Mouse (Mus musculus): ENCODE data around the gene Tkfc.

Gene Tkfc

DNA sequence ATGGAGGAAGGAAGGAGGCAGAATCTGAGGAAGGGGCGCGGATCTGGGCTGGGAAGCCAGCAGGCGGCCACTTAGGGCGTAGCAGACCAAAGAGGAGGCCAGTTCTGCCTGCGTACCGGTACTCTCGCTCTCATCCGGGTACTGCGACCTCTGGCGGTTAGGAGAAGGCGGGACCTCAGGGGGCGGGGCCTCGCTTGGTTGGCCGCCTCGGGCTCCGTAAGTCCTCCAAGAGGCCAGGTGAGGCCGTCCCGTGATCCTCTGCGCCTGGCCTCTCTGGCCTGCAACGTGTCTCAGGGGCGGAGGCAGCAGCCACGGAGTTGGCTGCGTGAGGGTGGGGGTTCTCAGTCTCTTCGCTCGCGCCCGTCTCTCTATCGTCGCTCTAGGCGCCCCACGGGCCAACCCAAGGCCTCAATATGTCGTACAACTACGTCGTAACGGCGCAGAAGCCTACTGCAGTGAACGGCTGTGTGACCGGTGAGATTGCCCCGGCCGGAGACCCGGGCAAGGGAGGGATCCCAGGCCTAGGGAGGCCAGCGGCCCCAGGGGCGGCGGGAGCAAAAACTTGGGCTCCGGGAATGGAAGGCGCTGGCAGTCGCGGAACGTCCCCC is at the start of gene Tkfc, which contains the start of gene Ddb1:
Gene Tkfc (minus strand): TSS at position 362 of the 608 bp plus-strand sequence.
Gene Ddb1 (plus strand): TSS at position 35 of the 608 bp plus-strand sequence.
- no peak for TF ChIP-seq CTCF (conservative IDR thresholded peaks at IDR 0.05; ENCODE audit: low read length)
- no peak for TF ChIP-seq POU5F1 (IDR thresholded peaks at IDR 0.05; ENCODE audit: borderline replicate concordance, low read length)
- no peak for TF ChIP-seq NANOG (IDR thresholded peaks at IDR 0.05; ENCODE audit: borderline replicate concordance, low read length)
- peaks cover 49% of the 10 kb centered on the region for H3K36me3 ChIP-seq (ENCODE audit: insufficient read depth, low read length)
- H3K4me1 ChIP-seq (replicated peaks; ENCODE audit: low read depth, low read length): peaks cover 81% of the 10 kb centered on the region
- no peaks in the 10 kb centered on the region for H3K9me3 ChIP-seq (ENCODE audit: low read length)
- H3K4me3 ChIP-seq (replicated peaks; ENCODE audit: low read length): peak within 1 kb of the TSS; percentile 99
- no peaks in the 10 kb centered on the region for H3K27me3 ChIP-seq (ENCODE audit: insufficient read depth, low read length)

DNA sequence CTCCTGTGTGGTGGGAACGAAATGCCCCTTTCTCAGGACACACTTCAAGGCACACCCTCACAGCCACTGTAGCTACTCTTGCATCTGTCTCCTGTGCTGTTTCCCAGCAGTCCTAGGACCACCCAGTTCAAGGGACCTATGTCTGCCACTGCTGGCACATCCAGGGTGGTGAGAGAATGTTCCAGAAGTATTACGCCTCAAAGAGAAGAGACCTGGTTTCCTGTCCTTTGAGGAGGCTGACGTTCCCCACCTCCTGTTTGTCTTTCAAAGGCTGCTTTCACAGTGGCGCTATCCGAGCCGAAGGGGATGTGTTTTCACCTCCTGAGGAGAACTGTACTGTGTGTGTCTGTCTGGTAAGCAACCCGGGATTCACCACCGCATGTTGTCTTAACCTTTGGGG is 42.7 kb upstream of the Tkfc start:
- Histone ChIP-seq H3K27me3 (ENCODE audit: insufficient read depth, low read length) (peaks cover 65% of the 10 kb centered on the region), H3K4me3 (replicated peaks; ENCODE audit: low read length) (no peak overlapping the region), H3K36me3 (ENCODE audit: insufficient read depth, low read length) (no peaks in the 10 kb centered on the region), H3K4me1 (replicated peaks; ENCODE audit: low read depth, low read length) (peaks cover 11% of the 10 kb centered on the region), H3K9me3 (ENCODE audit: low read length) (no peaks in the 10 kb centered on the region)
- TF ChIP-seq POU5F1 (IDR thresholded peaks at IDR 0.05; ENCODE audit: borderline replicate concordance, low read length) (no peak), NANOG (IDR thresholded peaks at IDR 0.05; ENCODE audit: borderline replicate concordance, low read length) (no peak), CTCF (conservative IDR thresholded peaks at IDR 0.05; ENCODE audit: low read length) (no peak)

- H3K36me3 ChIP-seq (ENCODE audit: insufficient read depth, low read length): no peaks in the 10 kb centered on the region
Measured at GRCm38 (mm10) chr19:10645616-10646015, 40.2 kb upstream of the Tkfc start.

DNA sequence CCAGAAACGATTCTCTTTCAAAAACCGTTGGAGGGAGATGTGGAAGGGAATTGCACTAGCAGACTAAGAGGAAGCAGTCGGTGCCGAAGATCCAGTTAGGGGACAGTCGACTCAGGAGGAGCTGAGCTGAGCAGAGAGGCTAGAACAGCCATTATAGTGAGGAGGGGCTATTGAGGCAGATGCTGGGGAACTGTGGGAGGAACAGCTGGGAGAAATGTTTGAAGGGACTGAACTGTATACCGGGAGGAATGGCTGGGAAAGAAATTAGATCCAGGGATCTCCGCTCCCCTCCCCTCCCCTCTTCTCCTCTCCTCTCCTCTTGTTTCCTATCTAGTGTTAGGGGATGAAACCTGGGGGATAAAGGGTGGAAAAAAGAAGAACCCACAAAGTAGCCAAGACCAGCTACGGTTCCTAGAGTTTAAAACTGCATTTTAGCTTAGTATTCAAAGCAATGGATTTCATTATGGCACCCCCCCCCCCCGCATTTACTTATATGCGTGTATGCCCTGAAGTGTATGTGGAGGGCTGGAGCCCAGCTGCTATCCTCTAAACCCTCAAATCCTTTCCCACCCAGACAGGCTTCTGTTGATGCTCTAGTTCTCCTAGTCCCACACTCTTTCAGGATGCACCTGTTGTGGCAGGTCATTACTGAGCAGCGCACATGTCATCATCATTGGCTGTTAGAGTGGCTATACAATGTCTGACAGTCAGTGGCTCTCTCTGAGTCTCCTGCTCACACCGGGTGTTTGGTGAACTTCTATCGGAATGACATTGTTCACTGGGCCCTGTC is 35.3 kb upstream of the Tkfc start:
- peaks cover 13% of the 10 kb centered on the region for H3K4me1 ChIP-seq (replicated peaks; ENCODE audit: low read depth, low read length)
- H3K9me3 ChIP-seq (ENCODE audit: low read length): no peaks in the 10 kb centered on the region
- H3K4me3 ChIP-seq (replicated peaks; ENCODE audit: low read length): no peak overlapping the region
- no peak for TF ChIP-seq NANOG (IDR thresholded peaks at IDR 0.05; ENCODE audit: borderline replicate concordance, low read length)
- TF ChIP-seq CTCF (conservative IDR thresholded peaks at IDR 0.05; ENCODE audit: low read length): no peak
- TF ChIP-seq POU5F1 (IDR thresholded peaks at IDR 0.05; ENCODE audit: borderline replicate concordance, low read length): no peak
- H3K36me3 ChIP-seq (ENCODE audit: insufficient read depth, low read length): no peaks in the 10 kb centered on the region
- peaks cover 64% of the 10 kb centered on the region for H3K27me3 ChIP-seq (ENCODE audit: insufficient read depth, low read length)

More at GRCm38 (mm10) chr19:10645616-10646015, 40.2 kb upstream of the Tkfc start:
- Histone ChIP-seq H3K27me3 (ENCODE audit: insufficient read depth, low read length) (peaks cover 76% of the 10 kb centered on the region), H3K9me3 (ENCODE audit: low read length) (no peaks in the 10 kb centered on the region), H3K4me1 (replicated peaks; ENCODE audit: low read depth, low read length) (peaks cover 11% of the 10 kb centered on the region), H3K4me3 (replicated peaks; ENCODE audit: low read length) (no peak overlapping the region)
- TF ChIP-seq POU5F1 (IDR thresholded peaks at IDR 0.05; ENCODE audit: borderline replicate concordance, low read length) (no peak), CTCF (conservative IDR thresholded peaks at IDR 0.05; ENCODE audit: low read length) (no peak), NANOG (IDR thresholded peaks at IDR 0.05; ENCODE audit: borderline replicate concordance, low read length) (no peak)

- peaks cover 18% of the 10 kb centered on the region for H3K4me1 ChIP-seq (replicated peaks; ENCODE audit: low read depth, low read length)
- no peaks in the 10 kb centered on the region for H3K9me3 ChIP-seq (ENCODE audit: low read length)
- no peak overlapping the region for H3K4me3 ChIP-seq (replicated peaks; ENCODE audit: low read length)
- no peaks in the 10 kb centered on the region for H3K36me3 ChIP-seq (ENCODE audit: insufficient read depth, low read length)
- peaks cover 68% of the 10 kb centered on the region for H3K27me3 ChIP-seq (ENCODE audit: insufficient read depth, low read length)
- TF ChIP-seq NANOG (IDR thresholded peaks at IDR 0.05; ENCODE audit: borderline replicate concordance, low read length) (no peak), CTCF (conservative IDR thresholded peaks at IDR 0.05; ENCODE audit: low read length) (no peak), POU5F1 (IDR thresholded peaks at IDR 0.05; ENCODE audit: borderline replicate concordance, low read length) (no peak)
Measured at GRCm38 (mm10) chr19:10640080-10640479, 34.6 kb upstream of the Tkfc start.

GRCm38 (mm10) chr19:10637840-10638239 is 32.4 kb upstream of the Tkfc start:
- TF ChIP-seq POU5F1 (IDR thresholded peaks at IDR 0.05; ENCODE audit: borderline replicate concordance, low read length) (no peak), NANOG (IDR thresholded peaks at IDR 0.05; ENCODE audit: borderline replicate concordance, low read length) (no peak)
- H3K4me3 ChIP-seq (replicated peaks; ENCODE audit: low read length): no peak overlapping the region
- no peaks in the 10 kb centered on the region for H3K9me3 ChIP-seq (ENCODE audit: low read length)
- H3K27me3 ChIP-seq (ENCODE audit: insufficient read depth, low read length): peaks cover 71% of the 10 kb centered on the region
- no peaks in the 10 kb centered on the region for H3K36me3 ChIP-seq (ENCODE audit: insufficient read depth, low read length)
- peaks cover 26% of the 10 kb centered on the region for H3K4me1 ChIP-seq (replicated peaks; ENCODE audit: low read depth, low read length)

GRCm38 (mm10) chr19:10634872-10635318 is 29.4 kb upstream of the Tkfc start:
- TF ChIP-seq POU5F1 (IDR thresholded peaks at IDR 0.05; ENCODE audit: borderline replicate concordance, low read length): no peak
- no peak for TF ChIP-seq CTCF (conservative IDR thresholded peaks at IDR 0.05; ENCODE audit: low read length)
- TF ChIP-seq NANOG (IDR thresholded peaks at IDR 0.05; ENCODE audit: borderline replicate concordance, low read length): no peak
- Histone ChIP-seq H3K4me3 (replicated peaks; ENCODE audit: low read length) (peak overlapping the region; percentile 75), H3K27me3 (ENCODE audit: insufficient read depth, low read length) (peaks cover 51% of the 10 kb centered on the region), H3K4me1 (replicated peaks; ENCODE audit: low read depth, low read length) (peaks cover 26% of the 10 kb centered on the region), H3K9me3 (ENCODE audit: low read length) (no peaks in the 10 kb centered on the region), H3K36me3 (ENCODE audit: insufficient read depth, low read length) (peaks cover 20% of the 10 kb centered on the region)

GRCm38 (mm10) chr19:10634106-10634871 is 28.8 kb upstream of the Tkfc start, which contains the start of gene Vwce:
TSS of gene Vwce (plus strand) at chr19:10634213.
- peaks cover 51% of the 10 kb centered on the region for H3K27me3 ChIP-seq (ENCODE audit: insufficient read depth, low read length)
- no peaks in the 10 kb centered on the region for H3K9me3 ChIP-seq (ENCODE audit: low read length)
- H3K4me3 ChIP-seq (replicated peaks; ENCODE audit: low read length): peak within 1 kb of the TSS; percentile 75
- H3K36me3 ChIP-seq (ENCODE audit: insufficient read depth, low read length): peaks cover 26% of the 10 kb centered on the region
- peaks cover 26% of the 10 kb centered on the region for H3K4me1 ChIP-seq (replicated peaks; ENCODE audit: low read depth, low read length)
- TF ChIP-seq CTCF (conservative IDR thresholded peaks at IDR 0.05; ENCODE audit: low read length) (no peak), POU5F1 (IDR thresholded peaks at IDR 0.05; ENCODE audit: borderline replicate concordance, low read length) (no peak), NANOG (IDR thresholded peaks at IDR 0.05; ENCODE audit: borderline replicate concordance, low read length) (no peak)
